Mouse (Mus musculus) intestine, embryonic 16.5 days (tissue): ENCODE measurements around the gene Cylc1. TPM values are rescaled to one million over a fixed set of nuclear protein-coding genes. Genes with fewer than 3 reads are reported as not detected.

Source experiments
- ATAC-seq: fragments of 200-750 bp; cut with Nextera tagmentation; 2 replicates; pipeline ENCODE4 v1.8.0; 2017; ENCODE audit warnings: moderate TSS enrichment, moderate library complexity
- H3K27ac ChIP-seq: fragments of 300-500 bp; sonication (generic); 2 replicates; pipeline ENCODE4 v1.5.1; 2014; ENCODE audit warnings: mild to moderate bottlenecking, low read length
- H3K27me3 ChIP-seq: fragments of 300-500 bp; sonication (generic); replicated peaks from 2 replicates; pipeline ENCODE4 v1.6.1; 2014; ENCODE audit warnings: low read length, control low read depth, mixed read lengths; ENCODE audit not compliant: control insufficient read depth, insufficient read depth
- H3K36me3 ChIP-seq: fragments of 300-500 bp; sonication (generic); 2 replicates; pipeline ENCODE4 v1.6.1; 2014; ENCODE audit warnings: low read length, control low read depth; ENCODE audit not compliant: control insufficient read depth, insufficient read depth
- H3K4me1 ChIP-seq: fragments of 300-500 bp; sonication (generic); 2 replicates; pipeline ENCODE4 v1.6.1; 2014; ENCODE audit warnings: low read length, control low read depth, mixed read lengths; ENCODE audit not compliant: control insufficient read depth, insufficient read depth
- H3K4me2 ChIP-seq: fragments of 300-500 bp; sonication (generic); 2 replicates; pipeline ENCODE4 v1.6.1; 2014; ENCODE audit warnings: low read depth, low read length, control low read depth
- H3K4me3 ChIP-seq: fragments of 300-500 bp; sonication (generic); 2 replicates; pipeline ENCODE4 v1.5.1; 2014; ENCODE audit warnings: mild to moderate bottlenecking, low read length
- H3K9ac ChIP-seq: fragments of 300-500 bp; sonication (generic); 2 replicates; pipeline ENCODE4 v1.6.1; 2014; ENCODE audit warnings: low read depth, low read length
- H3K9me3 ChIP-seq: fragments of 300-500 bp; sonication (generic); 2 replicates; pipeline ENCODE4 v1.6.1; 2016; ENCODE audit warnings: low read length, control low read depth; ENCODE audit not compliant: control insufficient read depth
- WGBS: fragments of 180-500 bp; shearing (Covaris S2); extraction: QIAGEN DNeasy Blood & Tissue Kit; methylation state at CpG from one replicate; pipeline ENCODE4 v1.1.7; 2014; 5-methylcytosine and 5-hydroxymethylcytosine counted together
- polyA plus RNA-seq: library from polyadenylated mRNA; unstranded; fragments of >200 nt; fragmentation: Nextera tagmentation; extraction: Ambion mirVana; gene quantifications from 2 replicates; pipeline ENCODE4 v1.2.1, GENCODE M21; 2015

Gene Cylc1
- not detected in 2 replicates for polyA plus RNA-seq

DNA sequence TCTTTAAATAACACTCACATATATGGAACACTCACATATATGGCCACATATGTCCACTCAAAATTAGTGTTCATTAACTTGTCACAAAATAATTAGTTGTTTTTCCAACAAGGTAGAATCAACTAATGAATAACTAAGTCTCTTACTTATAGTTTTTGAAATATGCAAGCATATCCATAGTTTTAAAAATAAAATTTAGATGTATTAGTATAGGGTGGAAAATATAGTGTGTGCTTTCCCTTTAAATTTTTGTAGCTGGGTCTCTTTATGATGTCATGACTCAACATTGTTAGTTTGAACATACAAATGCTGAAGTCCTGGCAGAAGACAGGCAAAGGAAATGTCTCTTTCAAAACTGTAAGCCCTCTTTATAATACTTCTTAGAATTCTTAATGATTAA, at the start of gene Cylc1:
Gene Cylc1, plus strand, starts transcription at position 301 of the 400 bp plus-strand sequence.
- Histone ChIP-seq H3K27ac (no peak within 1 kb of the TSS), H3K4me2 (no peak within 1 kb of the TSS), H3K4me3 (no peak within 1 kb of the TSS), H3K4me1 (no peaks in the 10 kb centered on the region), H3K36me3 (no peaks in the 10 kb centered on the region), H3K27me3 (no peaks in the 10 kb centered on the region), H3K9ac (no peak within 1 kb of the TSS), H3K9me3 (no peaks in the 10 kb centered on the region)
- ATAC-seq, result no peak

DNA sequence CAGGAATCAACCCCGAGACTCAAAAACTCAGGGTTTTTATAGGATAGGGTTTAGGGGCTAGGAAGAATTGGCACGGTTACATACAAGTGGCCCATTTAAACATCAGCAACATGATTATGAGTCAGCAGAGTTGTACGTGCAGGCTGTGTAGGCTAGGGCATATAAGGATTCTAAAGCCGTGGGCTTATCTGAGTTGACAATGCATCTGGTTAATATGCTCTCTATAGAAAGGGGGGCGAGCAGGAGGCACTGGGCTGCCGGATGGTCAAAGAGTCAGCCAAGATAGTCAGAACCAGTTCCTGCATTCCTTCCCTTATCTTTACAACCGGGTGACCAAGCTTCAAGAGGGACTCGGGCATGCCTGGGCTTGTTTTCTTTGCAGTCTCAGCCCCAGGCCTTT, 31.5 kb upstream of the Cylc1 start:
- Histone ChIP-seq H3K9me3 (no peaks in the 10 kb centered on the region), H3K36me3 (no peaks in the 10 kb centered on the region), H3K4me1 (no peaks in the 10 kb centered on the region), H3K4me3 (no peak overlapping the region), H3K27ac (no peak overlapping the region), H3K4me2 (no peak overlapping the region), H3K9ac (no peak overlapping the region), H3K27me3 (no peaks in the 10 kb centered on the region)
- WGBS, result 66% methylated on average over 8 of the region's 8 CpGs
- ATAC-seq, result no peak

DNA sequence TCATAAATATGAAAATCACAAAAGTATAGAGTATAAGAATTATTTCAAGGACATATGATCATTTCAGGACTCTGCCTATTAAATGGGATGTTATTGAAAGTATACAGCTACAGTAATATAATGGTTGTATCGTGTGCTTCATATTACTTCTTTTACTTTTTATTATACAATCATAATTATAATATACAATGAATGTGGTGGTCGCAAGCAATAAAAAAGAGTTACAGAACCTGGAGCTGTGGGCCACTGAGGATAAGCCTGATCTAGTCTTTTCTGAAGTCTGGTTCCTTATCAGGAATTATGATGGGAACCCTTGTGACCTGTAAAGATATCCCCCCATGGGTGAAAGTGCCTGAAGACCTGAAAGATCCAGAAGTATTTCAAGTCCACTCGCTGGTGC, 57.8 kb downstream of the Cylc1 start, which contains the start of gene Gm10112:
Gene Gm10112, plus strand, starts transcription at position 301 of the 400 bp plus-strand sequence.
- H3K9me3 ChIP-seq, result no peaks in the 10 kb centered on the region
- no peaks in the 10 kb centered on the region for H3K36me3 ChIP-seq
- no peaks in the 10 kb centered on the region for H3K4me1 ChIP-seq
- 86% methylated on average over 3 of the region's 3 CpGs for WGBS
- no peaks in the 10 kb centered on the region for H3K27me3 ChIP-seq
- no peak for ATAC-seq
- no peak within 1 kb of the TSS for H3K27ac ChIP-seq
- no peak within 1 kb of the TSS for H3K9ac ChIP-seq
- no peak within 1 kb of the TSS for H3K4me3 ChIP-seq
- no peak within 1 kb of the TSS for H3K4me2 ChIP-seq

Other genes starting within 250 kb of the Cylc1 start
- not detected in 2 replicates for gene Gm10112, start 57.9 kb downstream of the Cylc1 start, polyA plus RNA-seq